Mouse (Mus musculus): ENCODE data around the gene Hist1h4n. TPM values are rescaled to one million over a fixed set of nuclear protein-coding genes. Genes with fewer than 3 reads are reported as not detected.
"Not testable (repeated sequence)": the region's sequence is repeated elsewhere in the genome, so short reads cannot be mapped to it uniquely, and the experiment has no call there.

The Hist1h4n gene
- polyA plus RNA-seq, 1 experiment from 2014 or later = 15.5 TPM

- no peaks in the 10 kb centered on the region for H3K27me3 ChIP-seq (ENCODE audit: control insufficient read depth, insufficient read depth, low read length)
- peak overlapping the region; percentile 49 for H3K4me2 ChIP-seq (ENCODE audit: low read depth, low read length)
- peak overlapping the region; percentile 62 for H3K9ac ChIP-seq (ENCODE audit: low read length)
- H3K27ac ChIP-seq (ENCODE audit: low read length) = peak overlapping the region; percentile 87
- peak overlapping the region; percentile 43 for H3K4me3 ChIP-seq (replicated peaks; ENCODE audit: low read length)
- H3K9me3 ChIP-seq (replicated peaks; ENCODE audit: control insufficient read depth, low read length) = no peaks in the 10 kb centered on the region
- H3K36me3 ChIP-seq (ENCODE audit: control insufficient read depth, insufficient read depth, low read length) = no peaks in the 10 kb centered on the region
- ATAC-seq (ENCODE audit: insufficient read depth, low FRiP score) = no peak
- whole genome bisulfite sequencing = 5% methylated on average over 8 of the region's 8 CpGs
- H3K4me1 ChIP-seq (ENCODE audit: control insufficient read depth, insufficient read depth, low read length) = peaks cover 37% of the 10 kb centered on the region
Observed at GRCm38 (mm10) chr13:21786189-21786898, 45.7 kb downstream of the Hist1h4n start.

- H3K36me3 ChIP-seq (ENCODE audit: control insufficient read depth, insufficient read depth, low read length) = no peaks in the 10 kb centered on the region
- no peaks in the 10 kb centered on the region for H3K27me3 ChIP-seq (ENCODE audit: control insufficient read depth, insufficient read depth, low read length)
- H3K9ac ChIP-seq (ENCODE audit: low read length) = peak overlapping the region; percentile 64
- no peaks in the 10 kb centered on the region for H3K9me3 ChIP-seq (replicated peaks; ENCODE audit: control insufficient read depth, low read length)
- H3K27ac ChIP-seq (ENCODE audit: low read length) = peak overlapping the region; percentile 91
- peaks cover 41% of the 10 kb centered on the region for H3K4me1 ChIP-seq (ENCODE audit: control insufficient read depth, insufficient read depth, low read length)
- H3K4me3 ChIP-seq (replicated peaks; ENCODE audit: low read length) = peak overlapping the region; percentile 40
- 30% methylated on average over 6 of the region's 6 CpGs for WGBS
- H3K4me2 ChIP-seq (ENCODE audit: low read depth, low read length) = peak overlapping the region; percentile 62
- no peak for ATAC-seq (ENCODE audit: insufficient read depth, low FRiP score)
Observed at GRCm38 (mm10) chr13:21784311-21784710, 47.7 kb downstream of the Hist1h4n start.

- Histone ChIP-seq H3K36me3 (ENCODE audit: control insufficient read depth, insufficient read depth, low read length) (no peaks in the 10 kb centered on the region), H3K9me3 (replicated peaks; ENCODE audit: control insufficient read depth, low read length) (no peaks in the 10 kb centered on the region), H3K4me1 (ENCODE audit: control insufficient read depth, insufficient read depth, low read length) (peaks cover 41% of the 10 kb centered on the region), H3K4me2 (ENCODE audit: low read depth, low read length) (peak overlapping the region; percentile 62), H3K4me3 (replicated peaks; ENCODE audit: low read length) (peak overlapping the region; percentile 40), H3K27ac (ENCODE audit: low read length) (peak overlapping the region; percentile 91), H3K9ac (ENCODE audit: low read length) (peak overlapping the region; percentile 64), H3K27me3 (ENCODE audit: control insufficient read depth, insufficient read depth, low read length) (no peaks in the 10 kb centered on the region)
- no peak for ATAC-seq (ENCODE audit: insufficient read depth, low FRiP score)
- WGBS = under 1% methylated on average over 9 of the region's 9 CpGs
Observed at GRCm38 (mm10) chr13:21783734-21784161, 48.2 kb downstream of the Hist1h4n start.

GRCm38 (mm10) chr13:21783255-21783617 is 48.8 kb downstream of the Hist1h4n start, which contains the start of gene Hist1h3i:
Hist1h3i (minus strand) TSS chr13:21783370.
- Histone ChIP-seq H3K4me1 (ENCODE audit: control insufficient read depth, insufficient read depth, low read length) (peaks cover 39% of the 10 kb centered on the region), H3K27ac (ENCODE audit: low read length) (peak within 1 kb of the TSS; percentile 91), H3K4me3 (replicated peaks; ENCODE audit: low read length) (peak within 1 kb of the TSS; percentile 51), H3K27me3 (ENCODE audit: control insufficient read depth, insufficient read depth, low read length) (no peaks in the 10 kb centered on the region), H3K36me3 (ENCODE audit: control insufficient read depth, insufficient read depth, low read length) (no peaks in the 10 kb centered on the region), H3K4me2 (ENCODE audit: low read depth, low read length) (peak within 1 kb of the TSS; percentile 62), H3K9me3 (replicated peaks; ENCODE audit: control insufficient read depth, low read length) (no peaks in the 10 kb centered on the region), H3K9ac (ENCODE audit: low read length) (peak within 1 kb of the TSS; percentile 76)
- under 1% methylated on average over 15 of the region's 20 CpGs for WGBS
- peak; percentile 67 for ATAC-seq (ENCODE audit: insufficient read depth, low FRiP score)

- not testable (repeated sequence) for ATAC-seq (ENCODE audit: insufficient read depth, low FRiP score); H3K27me3 ChIP-seq (ENCODE audit: control insufficient read depth, insufficient read depth, low read length); H3K9me3 ChIP-seq (replicated peaks; ENCODE audit: control insufficient read depth, low read length); H3K36me3 ChIP-seq (ENCODE audit: control insufficient read depth, insufficient read depth, low read length)
- H3K9ac ChIP-seq (ENCODE audit: low read length) = peak overlapping the region; percentile 76
- H3K4me1 ChIP-seq (ENCODE audit: control insufficient read depth, insufficient read depth, low read length) = peaks cover 36% of the 10 kb centered on the region
- peak overlapping the region; percentile 62 for H3K4me2 ChIP-seq (ENCODE audit: low read depth, low read length)
- H3K27ac ChIP-seq (ENCODE audit: low read length) = peak overlapping the region; percentile 88
- WGBS = 3% methylated on average over 17 of the region's 35 CpGs
- peak overlapping the region; percentile 51 for H3K4me3 ChIP-seq (replicated peaks; ENCODE audit: low read length)
Observed at GRCm38 (mm10) chr13:21782361-21783254, 49.4 kb downstream of the Hist1h4n start.

Small RNA genes lying within 50 kb of the gene (microRNA-seq; reads per million reads assigned to microRNA genes)
- gene Gm19658 (not detected), gene Gm44346 (not detected), gene Gm44466 (not detected)

Other genes starting within 250 kb of the Hist1h4n start
- not detected in 2 replicates for gene Olfr1362, start 218.2 kb downstream of the Hist1h4n start, polyA plus RNA-seq (2015; fragmentation: Nextera tagmentation; extraction: Ambion mirVana)
- gene Olfr11, start 189.7 kb downstream of the Hist1h4n start, polyA plus RNA-seq (2015; fragmentation: Nextera tagmentation; extraction: Ambion mirVana) = not detected in 2 replicates
- not detected in 2 replicates for gene Olfr1361, start 168.8 kb downstream of the Hist1h4n start, polyA plus RNA-seq (2015; fragmentation: Nextera tagmentation; extraction: Ambion mirVana)
- gene Olfr1360, start 154.8 kb downstream of the Hist1h4n start, polyA plus RNA-seq (2015; fragmentation: Nextera tagmentation; extraction: Ambion mirVana) = not detected in 2 replicates
- gene Olfr1359, start 134.1 kb downstream of the Hist1h4n start, polyA plus RNA-seq (2015; fragmentation: Nextera tagmentation; extraction: Ambion mirVana) = not detected in 2 replicates
- 1.5 and 3.8 TPM in 2 replicates for gene Hist1h2bl, start 116.1 kb downstream of the Hist1h4n start, polyA plus RNA-seq (2015; fragmentation: Nextera tagmentation; extraction: Ambion mirVana)
- 7.3 and 11.8 TPM in 2 replicates for gene Hist1h2ai, start 115.8 kb downstream of the Hist1h4n start, polyA plus RNA-seq (2015; fragmentation: Nextera tagmentation; extraction: Ambion mirVana)
- gene Hist1h3h, start 114.5 kb downstream of the Hist1h4n start, polyA plus RNA-seq (2015; fragmentation: Nextera tagmentation; extraction: Ambion mirVana) = 4.6 and 5.6 TPM in 2 replicates
- 1.9 and 2.5 TPM in 2 replicates for gene Hist1h2bm, start 110.2 kb downstream of the Hist1h4n start, polyA plus RNA-seq (2015; fragmentation: Nextera tagmentation; extraction: Ambion mirVana)
- gene Hist1h4j, start 97.1 kb downstream of the Hist1h4n start, polyA plus RNA-seq (2015; fragmentation: Nextera tagmentation; extraction: Ambion mirVana) = 1.7 and 2.3 TPM in 2 replicates
- 3.9 and 8.4 TPM in 2 replicates for gene Hist1h4k, start 81.7 kb downstream of the Hist1h4n start, polyA plus RNA-seq (2015; fragmentation: Nextera tagmentation; extraction: Ambion mirVana)
- gene Hist1h2ak, start 78.4 kb downstream of the Hist1h4n start, polyA plus RNA-seq (2015; fragmentation: Nextera tagmentation; extraction: Ambion mirVana) = 18.1 and 21.5 TPM in 2 replicates
- 1.3 and 2.9 TPM in 2 replicates for gene Hist1h2bn, start 78.1 kb downstream of the Hist1h4n start, polyA plus RNA-seq (2015; fragmentation: Nextera tagmentation; extraction: Ambion mirVana)
- gene Hist1h1b, start 51.6 kb downstream of the Hist1h4n start, polyA plus RNA-seq (2015; fragmentation: Nextera tagmentation; extraction: Ambion mirVana) = 9.6 and 10.6 TPM in 2 replicates
- gene Hist1h3i, start 48.8 kb downstream of the Hist1h4n start, polyA plus RNA-seq (2015; fragmentation: Nextera tagmentation; extraction: Ambion mirVana) = 59.9 and 94.5 TPM in 2 replicates
- gene Hist1h2an, start 45.0 kb downstream of the Hist1h4n start, polyA plus RNA-seq (2015; fragmentation: Nextera tagmentation; extraction: Ambion mirVana) = 1.9 and 2.6 TPM in 2 replicates
- 0.77 and 1.4 TPM in 2 replicates for gene Hist1h2bp, start 44.7 kb downstream of the Hist1h4n start, polyA plus RNA-seq (2015; fragmentation: Nextera tagmentation; extraction: Ambion mirVana)
- 9.1 and 14.2 TPM in 2 replicates for gene Hist1h2bq, start 22.0 kb downstream of the Hist1h4n start, polyA plus RNA-seq (2015; fragmentation: Nextera tagmentation; extraction: Ambion mirVana)
- 1.5 TPM in 1 of 2 replicates, not detected in the other for gene Hist1h2ao, start 21.7 kb downstream of the Hist1h4n start, polyA plus RNA-seq (2015; fragmentation: Nextera tagmentation; extraction: Ambion mirVana)
- not detected in 2 replicates for gene Hist1h4m, start 20.4 kb downstream of the Hist1h4n start, polyA plus RNA-seq (2015; fragmentation: Nextera tagmentation; extraction: Ambion mirVana)
- gene Hist1h2ap, start 1.3 kb upstream of the Hist1h4n start, polyA plus RNA-seq (2015; fragmentation: Nextera tagmentation; extraction: Ambion mirVana) = 1,905 and 2,657 TPM in 2 replicates
- 11.8 and 18.5 TPM in 2 replicates for gene Hist1h2br, start 1.5 kb upstream of the Hist1h4n start, polyA plus RNA-seq (2015; fragmentation: Nextera tagmentation; extraction: Ambion mirVana)
- 5.3 and 6.2 TPM in 2 replicates for gene Zfp184, start 112.9 kb upstream of the Hist1h4n start, polyA plus RNA-seq (2015; fragmentation: Nextera tagmentation; extraction: Ambion mirVana)
- gene Pom121l2, start 149.0 kb upstream of the Hist1h4n start, polyA plus RNA-seq (2015; fragmentation: Nextera tagmentation; extraction: Ambion mirVana) = 0.09 TPM in 1 of 2 replicates, not detected in the other
- 0.92 and 1.1 TPM in 2 replicates for gene Prss16, start 177.5 kb upstream of the Hist1h4n start, polyA plus RNA-seq (2015; fragmentation: Nextera tagmentation; extraction: Ambion mirVana)
- gene Hist1h2ah, start 203.4 kb upstream of the Hist1h4n start, polyA plus RNA-seq (2015; fragmentation: Nextera tagmentation; extraction: Ambion mirVana) = 10.9 TPM in 1 of 2 replicates, not detected in the other
- 2.6 and 4.0 TPM in 2 replicates for gene Hist1h2bk, start 203.7 kb upstream of the Hist1h4n start, polyA plus RNA-seq (2015; fragmentation: Nextera tagmentation; extraction: Ambion mirVana)
- 13.4 and 15.5 TPM in 2 replicates for gene Hist1h4i, start 209.2 kb upstream of the Hist1h4n start, polyA plus RNA-seq (2015; fragmentation: Nextera tagmentation; extraction: Ambion mirVana)
- gene Hist1h2ag, start 210.7 kb upstream of the Hist1h4n start, polyA plus RNA-seq (2015; fragmentation: Nextera tagmentation; extraction: Ambion mirVana) = 17.8 and 25.3 TPM in 2 replicates
- gene Hist1h2bj, start 211.0 kb upstream of the Hist1h4n start, polyA plus RNA-seq (2015; fragmentation: Nextera tagmentation; extraction: Ambion mirVana) = 5.6 and 10.3 TPM in 2 replicates

Data from stomach, embryonic 16.5 days (tissue).